Mouse (Mus musculus): Measurements from ENCODE around the gene Stmn1.
"Not testable (repeated sequence)": the region's sequence is repeated elsewhere in the genome, so short reads cannot be mapped to it uniquely, and the experiment has no call there.

Stmn1 gene

DNA sequence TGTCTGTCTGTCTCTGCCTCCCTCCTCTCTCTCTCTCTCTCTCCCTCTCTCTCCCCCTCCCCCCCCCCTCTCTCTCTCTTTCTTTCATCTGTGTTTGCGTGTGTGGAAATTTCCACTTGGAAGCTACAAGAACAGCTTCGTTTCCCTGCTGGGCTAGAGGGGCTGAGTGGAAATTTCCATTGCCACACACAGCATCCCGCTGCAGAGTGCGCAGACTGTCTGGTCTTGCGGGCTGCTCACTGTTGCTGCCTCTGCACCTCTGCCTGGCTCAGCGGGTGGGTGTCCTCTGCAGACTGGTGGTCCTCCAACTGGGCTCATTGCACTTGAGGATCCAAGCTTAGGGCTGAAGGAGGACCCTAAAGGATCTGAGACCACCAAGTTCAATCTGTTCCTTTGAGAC, 15.6 kb downstream of the Stmn1 start:
- intact Hi-C loops (cut with DNase I), result no loop called here

GRCm38 (mm10) chr4:134484231-134484630, 16.1 kb downstream of the Stmn1 start:
- intact Hi-C loops (cut with DNase I), result no loop called here

DNA sequence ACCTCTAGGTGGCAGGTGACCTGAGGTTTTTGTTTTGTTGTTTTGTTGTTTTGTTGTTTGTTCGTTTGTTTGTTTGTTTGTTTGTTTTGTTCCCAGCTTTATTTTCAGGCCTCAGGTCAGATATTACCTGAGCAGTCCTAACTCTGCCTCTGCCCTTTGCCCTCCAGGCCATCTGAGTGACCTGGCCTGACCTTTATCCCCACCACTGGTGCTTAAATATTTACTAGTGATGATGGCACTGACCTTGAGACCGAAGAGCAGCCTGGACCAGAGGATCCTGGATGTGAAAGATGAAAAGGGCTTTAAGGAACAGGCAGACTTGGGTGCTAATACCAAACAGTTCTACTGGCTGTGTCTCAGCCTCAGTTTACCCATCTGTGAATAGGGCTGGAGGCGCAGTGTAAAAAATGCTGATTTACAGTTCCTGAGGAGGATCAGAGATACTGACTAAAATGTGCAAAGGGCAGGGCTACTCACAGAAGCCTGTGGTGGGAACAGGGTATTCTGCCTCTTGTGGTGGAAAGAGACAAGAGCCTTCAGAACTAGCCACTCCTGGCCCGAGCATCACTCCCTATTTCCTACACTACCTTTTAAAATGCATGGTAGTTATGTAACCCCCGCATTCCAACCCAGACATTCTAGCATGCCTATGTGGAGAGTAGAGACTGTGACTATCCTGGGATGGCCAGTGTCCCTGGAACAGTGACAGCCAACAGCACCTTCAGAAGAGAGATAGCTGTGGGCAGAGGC, 17.2 kb downstream of the Stmn1 start:
- intact Hi-C loops (cut with DNase I), result no loop called here

- intact Hi-C loops (cut with DNase I), result no loop called here
Measured at GRCm38 (mm10) chr4:134488211-134488610, 20.1 kb downstream of the Stmn1 start.

- intact Hi-C loops (cut with DNase I), result no loop called here
Measured at GRCm38 (mm10) chr4:134489986-134490665, 22.0 kb downstream of the Stmn1 start.

GRCm38 (mm10) chr4:134491716-134492115, 23.6 kb downstream of the Stmn1 start:
- intact Hi-C loops (cut with DNase I), result no loop called here

GRCm38 (mm10) chr4:134494161-134494560, 26.0 kb downstream of the Stmn1 start:
- intact Hi-C loops (cut with DNase I), result not testable (repeated sequence)

GRCm38 (mm10) chr4:134494780-134495545, 26.8 kb downstream of the Stmn1 start:
- intact Hi-C loops (cut with DNase I), result no loop called here

DNA sequence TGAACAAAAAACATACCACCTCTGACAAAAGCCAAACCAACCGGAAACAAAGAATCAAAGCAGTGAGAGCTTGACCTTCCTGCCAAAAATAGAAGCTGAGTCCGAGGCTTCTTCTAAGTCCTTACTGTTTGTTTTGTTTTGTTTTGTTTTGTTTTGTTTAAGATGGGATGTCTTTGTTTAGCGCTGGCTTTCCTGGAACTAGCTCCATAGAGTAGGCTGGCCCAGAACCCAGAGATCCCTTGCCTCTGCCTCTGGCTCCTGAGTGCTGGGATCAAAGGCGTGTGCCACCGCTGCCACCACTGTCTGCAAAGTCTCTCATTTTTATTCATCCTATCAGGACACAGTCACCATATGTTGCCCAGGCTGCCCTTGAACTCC, 27.4 kb downstream of the Stmn1 start:
- intact Hi-C loops (cut with DNase I), result no loop called here

GRCm38 (mm10) chr4:134496595-134497210, 28.6 kb downstream of the Stmn1 start, which contains the start of gene Paqr7:
Paqr7 (plus strand) TSS chr4:134496697.
- intact Hi-C loops (cut with DNase I), result no loop called here

GRCm38 (mm10) chr4:134497223-134497622, 29.1 kb downstream of the Stmn1 start:
- intact Hi-C loops (cut with DNase I), result no loop called here

DNA sequence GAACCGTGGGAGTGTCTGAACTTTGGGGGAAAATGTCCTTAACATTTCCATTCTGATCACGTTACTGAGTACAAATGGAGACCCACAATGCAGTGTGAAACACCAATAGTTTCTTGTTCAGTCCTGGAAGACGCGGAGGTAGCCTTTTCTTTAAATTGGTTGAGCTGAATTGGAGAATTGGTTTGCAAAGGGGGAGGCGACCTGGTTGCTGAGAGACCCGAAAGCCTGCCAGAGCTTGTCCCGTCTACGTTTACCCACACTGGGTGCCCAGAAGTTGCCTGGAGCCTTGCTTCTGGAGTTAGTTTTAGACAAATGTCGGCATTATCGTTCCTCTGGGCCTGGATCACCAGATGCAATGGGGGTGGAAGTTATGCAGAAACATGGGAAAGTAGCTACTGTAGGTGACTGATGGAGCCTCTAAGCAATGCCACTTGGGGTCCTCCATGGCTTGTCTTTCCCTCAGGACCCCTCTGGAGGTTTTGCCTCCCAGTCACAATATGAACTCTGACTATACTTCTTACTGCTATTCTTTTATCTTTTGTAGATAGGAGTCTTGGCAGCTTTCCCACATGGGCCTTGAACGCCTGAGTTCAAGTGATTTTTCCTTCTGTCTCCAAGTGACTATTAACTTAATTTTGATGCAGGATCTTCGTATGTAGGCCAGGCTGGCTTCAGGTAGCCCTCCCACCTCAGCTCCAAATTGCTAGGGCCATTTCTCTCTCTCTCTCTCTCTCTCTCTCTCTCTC, 30.0 kb downstream of the Stmn1 start:
- intact Hi-C loops (cut with DNase I), result no loop called here

DNA sequence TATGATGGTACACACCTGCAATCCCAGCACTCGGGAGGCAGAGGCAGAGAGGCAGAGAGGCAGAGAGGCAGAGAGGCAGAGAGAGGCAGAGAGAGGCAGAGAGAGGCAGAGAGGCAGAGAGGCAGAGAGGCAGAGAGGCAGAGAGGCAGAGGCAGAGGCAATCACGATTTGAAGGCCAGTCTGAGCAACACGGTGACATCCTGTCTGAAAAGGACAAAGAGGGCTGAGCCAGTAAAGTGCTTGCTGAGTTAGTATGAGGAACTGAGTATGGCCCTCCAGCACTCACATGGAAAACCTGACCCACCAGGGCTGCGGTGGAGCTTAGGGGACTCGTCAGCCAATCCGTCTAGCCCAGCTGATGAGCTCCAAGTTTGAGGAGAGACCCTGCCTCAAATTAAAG, 30.9 kb downstream of the Stmn1 start:
- intact Hi-C loops (cut with DNase I), result not testable (repeated sequence)

GRCm38 (mm10) chr4:134501095-134501494, 33.0 kb downstream of the Stmn1 start:
- intact Hi-C loops (cut with DNase I), result no loop called here

- intact Hi-C loops (cut with DNase I), result no loop called here
Measured at GRCm38 (mm10) chr4:134503686-134504357, 35.7 kb downstream of the Stmn1 start.

- intact Hi-C loops (cut with DNase I), result no loop called here
Measured at GRCm38 (mm10) chr4:134505303-134505789, 37.2 kb downstream of the Stmn1 start.

DNA sequence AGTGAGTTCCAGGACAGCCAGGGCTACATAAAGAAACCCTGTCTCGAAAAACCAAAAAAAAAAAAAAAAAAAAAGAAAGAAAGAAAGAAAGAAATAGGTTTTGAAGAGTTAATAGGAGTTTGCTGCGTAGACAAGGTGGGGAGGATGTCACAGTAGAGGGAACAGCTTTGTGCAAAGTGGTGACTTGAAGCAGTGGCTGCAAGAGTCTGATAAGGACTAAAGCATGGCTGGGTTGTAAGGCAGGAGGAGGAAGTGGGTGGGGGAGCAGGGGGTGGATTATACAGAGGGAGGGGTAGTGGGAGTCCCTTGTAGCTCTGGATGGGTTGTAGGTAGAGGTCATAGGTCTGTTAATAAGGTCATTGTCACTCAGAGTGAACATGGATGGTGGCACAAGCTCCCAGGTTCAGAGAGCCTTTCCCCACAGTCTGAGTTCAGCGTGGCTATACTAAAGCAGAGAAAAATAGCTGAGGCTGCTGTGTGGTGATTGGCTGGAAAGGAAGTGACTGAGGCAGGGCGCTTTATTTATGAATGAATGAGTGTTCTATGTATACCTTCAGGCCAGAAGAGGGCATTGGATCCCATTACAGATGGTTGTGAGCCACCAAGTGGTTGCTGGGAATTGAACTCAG, 38.0 kb downstream of the Stmn1 start:
- intact Hi-C loops (cut with DNase I), result no loop called here

DNA sequence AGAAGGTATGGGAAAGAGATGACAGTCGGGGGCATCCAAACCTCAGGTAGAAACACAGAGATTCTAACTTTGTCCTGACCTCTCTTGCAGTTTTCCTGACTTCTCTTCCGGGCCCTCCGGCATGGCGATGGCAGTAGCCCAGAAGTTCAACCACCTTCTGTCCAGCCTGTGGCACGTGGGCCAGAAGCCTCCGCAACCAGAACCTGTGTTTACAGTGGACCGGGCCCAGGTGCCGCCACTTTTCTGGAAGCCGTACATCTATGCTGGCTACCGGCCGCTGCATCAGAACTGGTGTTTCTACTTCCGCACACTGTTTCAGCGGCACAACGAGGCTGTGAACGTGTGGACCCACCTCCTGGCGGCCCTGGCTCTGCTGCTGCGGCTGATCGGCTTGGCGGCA, 38.6 kb downstream of the Stmn1 start:
- intact Hi-C loops (cut with DNase I), result no loop called here

GRCm38 (mm10) chr4:134510396-134510795, 42.3 kb downstream of the Stmn1 start:
- intact Hi-C loops (cut with DNase I), result no loop called here
